Mouse (Mus musculus): Measurements from ENCODE around the gene Gapdh.
"Not testable (repeated sequence)": the region's sequence is repeated elsewhere in the genome, so short reads cannot be mapped to it uniquely, and the experiment has no call there.

Gene Gapdh

GRCm38 (mm10) chr6:125168086-125168485 lies 1.8 kb upstream of the Gapdh start:
- no peak for DNase-seq (ENCODE audit: extremely low spot score, low spot score)

- DNase-seq (ENCODE audit: extremely low spot score, low spot score): peak; percentile 60
Measured at GRCm38 (mm10) chr6:125166861-125167650, 789 bp upstream of the Gapdh start.

- DNase-seq (ENCODE audit: extremely low spot score, low spot score): peak; percentile 98
Measured at GRCm38 (mm10) chr6:125165328-125165891, 857 bp downstream of the Gapdh start.

GRCm38 (mm10) chr6:125164672-125165327 lies 1.5 kb downstream of the Gapdh start:
- DNase-seq (ENCODE audit: extremely low spot score, low spot score): peak; percentile 82

GRCm38 (mm10) chr6:125163801-125164657 lies 2.2 kb downstream of the Gapdh start:
- peak; percentile 49 for DNase-seq (ENCODE audit: extremely low spot score, low spot score)

GRCm38 (mm10) chr6:125162615-125163305 lies 3.5 kb downstream of the Gapdh start:
- not testable (repeated sequence) for DNase-seq (ENCODE audit: extremely low spot score, low spot score)

GRCm38 (mm10) chr6:125161971-125162370 lies 4.3 kb downstream of the Gapdh start:
- peak; percentile 55 for DNase-seq (ENCODE audit: extremely low spot score, low spot score)

DNA sequence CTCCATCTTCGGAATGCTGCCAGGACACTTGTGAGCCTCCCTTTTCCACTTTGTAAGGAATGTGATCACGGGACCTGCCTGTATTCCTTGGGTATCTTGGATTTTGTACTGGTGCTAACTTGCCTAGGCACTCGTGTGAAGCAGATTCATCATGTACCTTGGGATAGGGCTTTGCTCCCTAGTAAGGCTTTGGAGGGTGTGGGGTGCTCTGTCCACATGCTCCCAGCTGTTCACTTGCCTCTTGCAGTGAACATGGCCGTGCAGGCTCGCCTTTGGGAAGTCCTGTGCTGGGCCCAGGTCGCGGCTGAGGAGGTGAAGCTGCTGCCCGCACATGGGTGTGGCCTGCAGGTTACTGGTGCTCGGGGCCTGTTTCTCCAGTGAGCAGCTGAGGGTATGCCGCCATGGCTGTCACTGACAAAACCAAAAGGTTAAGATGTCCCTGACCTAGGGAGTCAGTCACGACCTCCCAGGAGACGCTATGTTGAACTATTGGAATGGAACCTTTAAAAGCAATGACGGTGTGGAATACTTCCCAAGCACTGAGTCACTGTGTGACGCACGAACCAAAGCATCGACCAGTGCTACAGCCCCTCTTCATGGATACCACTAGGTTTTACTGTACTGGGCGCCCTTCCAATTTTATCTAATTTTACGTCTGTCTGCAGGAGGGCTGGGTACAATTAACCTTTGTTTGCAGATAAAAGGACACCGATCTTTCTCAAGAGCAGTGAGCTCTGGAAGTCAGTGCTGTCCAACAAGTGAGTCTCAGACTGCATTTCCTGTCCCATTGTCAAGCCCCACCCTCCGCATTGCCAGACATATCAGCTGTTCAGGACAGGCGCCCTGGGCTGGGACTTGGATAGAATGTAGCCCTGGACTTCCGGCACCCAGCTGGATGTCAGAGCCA lies 5.2 kb downstream of the Gapdh start:
- peak; percentile 71 for DNase-seq (ENCODE audit: extremely low spot score, low spot score)

- DNase-seq (ENCODE audit: extremely low spot score, low spot score): peak; percentile 49
Measured at GRCm38 (mm10) chr6:125160558-125160853, 5.8 kb downstream of the Gapdh start.

DNA sequence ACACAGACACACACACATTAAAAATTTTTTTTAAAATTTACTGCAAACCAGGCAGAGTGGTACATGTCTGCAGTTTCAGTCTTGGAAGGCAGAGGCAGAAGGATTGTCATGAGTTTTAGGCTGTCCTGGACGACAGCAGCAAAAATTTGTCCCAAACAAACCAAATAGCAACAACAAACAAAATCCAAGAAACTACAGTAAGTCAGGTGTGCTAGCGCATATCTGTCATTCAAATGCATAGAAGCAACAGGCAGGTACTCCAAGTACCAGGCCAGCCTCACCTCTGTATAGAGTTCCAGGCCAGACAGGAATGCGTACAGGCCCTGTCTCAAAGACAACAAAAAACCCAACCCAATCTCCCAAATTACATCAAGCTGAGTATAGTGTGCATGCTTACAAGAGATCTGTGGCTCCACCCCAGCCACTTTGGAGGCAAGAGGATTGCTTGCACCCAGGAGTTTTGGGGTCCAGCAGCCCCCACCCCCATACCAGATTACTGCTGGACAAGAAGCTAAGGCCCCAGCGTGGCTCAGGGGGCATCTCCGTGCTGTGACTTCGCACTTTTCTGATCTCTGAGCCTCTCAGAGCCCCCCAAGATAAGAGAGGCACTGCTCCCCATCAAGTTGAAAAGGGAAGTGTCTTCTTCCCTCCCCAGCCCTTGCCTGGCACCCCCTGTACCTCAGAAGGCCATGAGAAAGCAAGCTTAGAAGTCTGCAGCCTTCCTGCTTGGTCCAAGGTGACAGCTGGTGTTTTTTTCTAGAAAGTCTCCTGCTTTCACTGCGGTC lies 6.3 kb downstream of the Gapdh start:
- no peak for DNase-seq (ENCODE audit: extremely low spot score, low spot score)

DNA sequence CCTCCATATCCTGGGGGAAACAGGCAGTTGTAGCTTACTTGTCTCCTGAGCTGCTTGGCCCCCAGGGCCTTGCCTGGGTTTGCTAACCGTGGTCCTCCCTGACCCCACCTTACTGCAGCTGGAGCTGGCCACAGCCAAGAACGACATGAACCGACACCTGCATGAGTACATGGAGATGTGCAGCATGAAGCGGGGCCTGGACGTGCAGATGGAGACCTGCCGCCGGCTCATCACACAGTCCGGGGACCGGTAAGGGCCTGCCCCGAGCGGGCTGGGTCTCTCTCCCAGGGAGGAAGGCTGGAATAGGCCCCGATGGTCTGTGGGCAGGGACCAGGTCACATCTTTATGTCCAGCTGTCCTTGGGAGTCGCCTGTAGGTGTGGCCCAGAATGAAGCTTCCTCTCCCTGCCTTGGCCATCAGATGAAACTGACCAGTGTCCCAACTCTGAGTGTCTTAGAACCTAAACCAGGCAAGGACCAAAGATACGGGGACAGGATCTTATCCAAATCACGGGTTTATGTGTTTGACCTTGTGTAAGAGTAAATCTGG lies 7.2 kb downstream of the Gapdh start:
- no peak for DNase-seq (ENCODE audit: extremely low spot score, low spot score)

GRCm38 (mm10) chr6:125156903-125157614 lies 9.2 kb downstream of the Gapdh start:
- DNase-seq (ENCODE audit: extremely low spot score, low spot score): peak; percentile 71

GRCm38 (mm10) chr6:125156491-125156890 lies 9.8 kb downstream of the Gapdh start:
- no peak for DNase-seq (ENCODE audit: extremely low spot score, low spot score)

GRCm38 (mm10) chr6:125155262-125155661 lies 11.0 kb downstream of the Gapdh start:
- no peak for DNase-seq (ENCODE audit: extremely low spot score, low spot score)

DNA sequence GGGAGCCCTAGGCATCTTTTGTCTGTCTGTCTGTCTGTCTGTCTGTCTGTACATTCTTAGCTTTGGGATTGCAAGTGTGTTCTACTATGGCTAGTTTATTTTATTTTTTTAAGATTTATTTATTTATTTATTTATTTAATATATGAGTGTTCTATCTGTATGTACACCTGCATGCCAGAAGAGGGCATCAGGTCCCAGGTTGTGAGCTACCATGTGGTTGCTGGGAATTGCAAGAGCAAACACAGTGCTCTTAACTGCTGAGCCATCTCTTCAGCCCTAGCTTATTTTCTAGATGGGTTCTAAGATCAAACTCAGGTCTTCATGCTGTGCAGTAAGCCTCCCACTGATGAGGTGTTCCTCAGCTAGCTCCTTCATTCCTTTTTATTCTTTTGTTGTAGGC lies 11.7 kb downstream of the Gapdh start:
- DNase-seq (ENCODE audit: extremely low spot score, low spot score): no peak

- no peak for DNase-seq (ENCODE audit: extremely low spot score, low spot score)
Measured at GRCm38 (mm10) chr6:125153682-125154081, 12.6 kb downstream of the Gapdh start.

DNA sequence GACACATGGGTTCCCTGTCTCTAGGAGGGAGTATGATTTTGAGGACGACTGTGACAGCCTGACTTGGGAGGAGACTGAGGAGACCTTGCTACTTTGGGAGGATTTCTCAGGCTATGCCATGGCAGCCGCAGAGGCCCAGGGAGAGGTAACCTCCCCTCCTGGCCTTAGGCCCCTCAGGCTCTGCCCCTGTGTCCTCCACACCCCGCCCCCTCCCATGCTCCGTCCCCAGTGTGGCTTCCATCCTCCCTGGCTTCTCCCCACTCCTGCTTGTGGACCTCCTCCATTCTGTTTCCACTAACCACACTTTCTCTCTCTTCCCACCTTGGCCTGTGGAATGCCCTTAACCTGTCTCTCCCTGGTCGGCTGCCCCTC lies 13.3 kb downstream of the Gapdh start:
- DNase-seq (ENCODE audit: extremely low spot score, low spot score): no peak

DNA sequence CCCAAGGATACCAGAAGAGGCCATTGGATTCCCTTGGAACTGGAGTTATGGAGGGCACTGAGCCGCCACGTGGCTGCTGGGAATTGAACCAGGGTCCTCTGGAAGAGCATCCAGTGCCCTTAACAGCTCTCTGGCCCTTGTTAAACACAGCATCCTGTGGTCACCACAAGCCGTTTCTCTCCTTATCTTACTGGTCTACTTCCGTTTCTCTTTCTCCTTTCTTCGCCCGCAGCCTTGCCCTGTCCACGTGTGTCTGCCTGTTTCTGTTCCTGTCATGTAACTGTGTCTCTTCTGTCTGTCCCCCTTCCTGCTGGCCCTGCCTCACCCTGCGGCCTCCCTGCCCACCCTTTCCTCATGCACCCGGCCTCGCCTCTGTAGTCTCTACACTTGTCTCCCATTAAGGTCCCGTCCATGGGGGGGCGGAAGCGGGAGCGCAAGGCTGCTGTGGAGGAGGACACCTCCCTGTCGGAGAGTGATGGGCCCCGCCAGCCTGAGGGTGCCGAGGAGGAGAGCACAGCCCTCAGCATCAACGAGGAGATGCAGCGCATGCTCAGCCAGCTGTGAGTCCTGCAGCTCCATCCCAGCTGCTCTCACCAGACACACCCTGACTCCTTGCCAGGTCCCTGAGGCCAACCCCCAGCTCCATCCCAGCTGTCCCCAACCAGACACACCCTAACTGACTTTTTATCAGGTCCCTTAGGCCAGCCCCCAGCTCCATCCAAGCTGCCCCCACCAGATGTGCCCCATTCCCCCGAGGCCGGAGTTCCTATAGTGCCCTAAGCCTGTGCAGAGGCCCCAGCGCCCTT lies 13.9 kb downstream of the Gapdh start:
- DNase-seq (ENCODE audit: extremely low spot score, low spot score): no peak

Measured in neural tube, embryonic 10.5 days (tissue).